Mouse (Mus musculus): ENCODE results near the gene Slc46a3.
A peak's percentile ranks its signal among the peaks of the same experiment; 100 is the strongest.

DNA sequence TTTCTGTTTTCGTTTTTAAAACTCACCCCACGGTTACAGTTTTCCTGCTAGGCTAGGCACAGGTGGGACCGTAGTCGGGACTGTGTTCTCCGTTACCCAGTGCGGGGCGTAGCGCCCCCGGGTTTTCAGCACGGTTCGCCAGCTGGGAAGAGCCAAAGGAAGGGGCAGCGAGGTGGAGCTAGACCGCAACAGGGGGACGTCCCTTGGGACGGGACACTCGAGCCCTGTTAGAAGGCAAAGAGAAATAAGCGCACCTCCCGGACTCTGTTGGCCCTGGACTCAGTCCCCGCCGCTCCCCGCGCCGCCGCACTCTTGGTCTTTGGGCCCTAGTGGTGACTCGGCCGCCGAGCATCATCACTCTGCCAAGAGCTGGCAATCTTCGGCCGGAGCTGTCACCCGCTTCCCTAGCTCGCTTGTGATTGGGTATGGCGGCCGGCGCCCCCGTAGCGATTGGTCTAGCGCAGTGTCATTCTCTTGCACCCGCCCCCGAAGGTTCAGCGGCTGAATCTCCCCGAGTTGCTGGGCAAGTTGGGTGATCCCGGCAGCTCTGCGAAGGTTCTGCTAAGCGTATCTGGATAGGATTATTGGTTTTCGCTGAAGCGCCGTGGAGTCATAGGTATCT is at the start of gene Slc46a3:
- peak; percentile 56 for TF ChIP-seq POLR2A (IDR thresholded peaks at IDR 0.05; ENCODE audit: extremely low read depth, insufficient read depth, low read length)
- no peak for TF ChIP-seq CTCF (IDR thresholded peaks at IDR 0.05; ENCODE audit: extremely low read depth, insufficient read depth, low read length)

Data from cortical plate, adult 2 months (tissue).